Comparison of ENCODE assay signal across 24 mouse cellular contexts in genomic region chr14:20924071-20924789, GRCm38 (mm10). TPM values are rescaled to one million over a fixed set of nuclear protein-coding genes. Genes with fewer than 3 reads are reported as not detected.
DNase-seq lines count a peak whose midpoint lies in the region; ATAC-seq lines count a peak whose summit lies in the region.
"Had no signal": no experiment of that assay in that cellular context is flagged by ENCODE, and none has a peak within 500 bp of the region (broad histone marks: within the 10 kb centered on the region; RNA-seq: fewer than 3 reads in every experiment).

No protein-coding gene starts in this region.

- H3K9me3 ChIP-seq in liver, embryonic 13.5 days (replicated peaks) = no peaks in the 10 kb centered on the region
- H3K9me3 ChIP-seq in hindbrain, embryonic 12.5 days (replicated peaks) = no peaks in the 10 kb centered on the region
- H3K9me3 ChIP-seq: forebrain, embryonic 12.5 days; intestine, embryonic 15.5 days; midbrain, embryonic 13.5 days; neural tube, embryonic 15.5 days had no signal

- H3K36me3 ChIP-seq in liver, embryonic 13.5 days = no peaks in the 10 kb centered on the region
- H3K36me3 ChIP-seq in hindbrain, embryonic 12.5 days = no peaks in the 10 kb centered on the region
- H3K36me3 ChIP-seq: forebrain, embryonic 12.5 days; intestine, embryonic 15.5 days; midbrain, embryonic 13.5 days; neural tube, embryonic 15.5 days had no signal

- no peak overlapping the region for H3K4me2 ChIP-seq in liver, embryonic 13.5 days
- no peak overlapping the region for H3K4me2 ChIP-seq in hindbrain, embryonic 12.5 days (replicated peaks)
- H3K4me2 ChIP-seq: forebrain, embryonic 12.5 days; intestine, embryonic 15.5 days; midbrain, embryonic 13.5 days; neural tube, embryonic 15.5 days had no signal

- H3K27ac ChIP-seq in liver, embryonic 13.5 days = peak overlapping the region; percentile 5
- H3K27ac ChIP-seq in hindbrain, embryonic 12.5 days = no peak overlapping the region
- H3K27ac ChIP-seq: forebrain, embryonic 12.5 days; intestine, embryonic 15.5 days; midbrain, embryonic 13.5 days; neural tube, embryonic 15.5 days had no signal

- WGBS in liver, embryonic 13.5 days (ENCODE audit: insufficient replicate concordance) = 24% methylated on average over 5 of the region's 5 CpGs
- WGBS in hindbrain, embryonic 12.5 days = 88% methylated on average over 5 of the region's 5 CpGs

- no peak for ATAC-seq in liver, embryonic 13.5 days (ENCODE audit: low read depth)
- ATAC-seq in granulocyte monocyte progenitor cell, adult 5-6 weeks (replicated peaks; ENCODE audit: poor library complexity, severe bottlenecking) = peak; percentile 47
- ATAC-seq in monocyte, adult 5-6 weeks (replicated peaks; ENCODE audit: insufficient number of reproducible peaks, low FRiP score, low TSS enrichment, poor library complexity, severe bottlenecking) = peak; percentile 27; the same call in 1 of the 2 replicates
- no peak for ATAC-seq in hindbrain, embryonic 12.5 days (ENCODE audit: low FRiP score)
- ATAC-seq: hindbrain, embryonic 16.5 days; intestine, embryonic 15.5 days; midbrain, embryonic 13.5 days had no signal

- DNase-seq in liver, embryonic 13.5 days = no peak
- DNase-seq in liver (no peak), A20 (ENCODE audit: low read depth, low spot score) (peak; percentile 28)
- no peak for DNase-seq in right cerebral cortex, postnatal 4 days
- DNase-seq in ovary, postnatal 10 days (ENCODE audit: low spot score) = no peak
- DNase-seq: adrenal gland, postnatal 36 days; cerebellum, adult 9-10 months; gastrocnemius, postnatal 25 days; heart, postnatal 36 days; kidney, adult 8-10 months; kidney, postnatal 10 days; lung, adult 18-20 months; lung, postnatal 14 days; thymus, adult 2 months; thymus, postnatal 4 days had no signal

- peaks cover 43% of the 10 kb centered on the region for H3K4me1 ChIP-seq in liver, embryonic 13.5 days (replicated peaks)
- H3K4me1 ChIP-seq in hindbrain, embryonic 12.5 days = no peaks in the 10 kb centered on the region
- H3K4me1 ChIP-seq: forebrain, embryonic 12.5 days; intestine, embryonic 15.5 days; midbrain, embryonic 13.5 days; neural tube, embryonic 15.5 days had no signal

- H3K27me3 ChIP-seq in liver, embryonic 13.5 days = no peaks in the 10 kb centered on the region
- H3K27me3 ChIP-seq in hindbrain, embryonic 12.5 days = no peaks in the 10 kb centered on the region
- H3K27me3 ChIP-seq: forebrain, embryonic 12.5 days; intestine, embryonic 15.5 days; megakaryocyte, embryonic 14.5 days; midbrain, embryonic 13.5 days; neural tube, embryonic 15.5 days had no signal

- no peak overlapping the region for H3K4me3 ChIP-seq in liver, embryonic 13.5 days (replicated peaks)
- no peak overlapping the region for H3K4me3 ChIP-seq in hindbrain, embryonic 12.5 days
- H3K4me3 ChIP-seq: forebrain, embryonic 12.5 days; intestine, embryonic 15.5 days; megakaryocyte, embryonic 14.5 days; midbrain, embryonic 13.5 days; neural tube, embryonic 15.5 days had no signal

- no peak overlapping the region for H3K9ac ChIP-seq in liver, embryonic 13.5 days
- H3K9ac ChIP-seq in hindbrain, embryonic 12.5 days = no peak overlapping the region
- H3K9ac ChIP-seq: forebrain, embryonic 12.5 days; intestine, embryonic 15.5 days; midbrain, embryonic 13.5 days; neural tube, embryonic 15.5 days had no signal

RNA-seq across cellular contexts. Expression of gene Vcl, which starts 5.0 kb away (rescaled TPM):
- polyA plus RNA-seq in liver, embryonic 13.5 days (2015; fragmentation: Nextera tagmentation; extraction: Ambion mirVana) = 17.0 and 24.6 TPM in 2 replicates
- total RNA-seq in granulocyte monocyte progenitor cell, adult 5-6 weeks (2014; fragmentation: Nextera tagmentation) = 29.0 and 29.8 TPM in 2 replicates
- total RNA-seq in granulocyte monocyte progenitor cell, adult 5-6 weeks (2017) = 25.2 and 25.4 TPM in 2 replicates
- 51.9 to 56.2 TPM (median 52.1 TPM) in 3 replicates for total RNA-seq in monocyte, adult 5-6 weeks (2017)
- polyA plus RNA-seq in hindbrain, embryonic 12.5 days (2016; fragmentation: Nextera tagmentation; extraction: Ambion mirVana) = 39.1 and 46.4 TPM in 2 replicates

Comparison
In these comparisons a context has a peak if more than half of its experiments do, and no peak if none do; other contexts are left out.
1. ATAC-seq: peak in granulocyte monocyte progenitor cell, adult 5-6 weeks (single experiment) and monocyte, adult 5-6 weeks (single experiment); none in liver, embryonic 13.5 days (single experiment) and hindbrain, embryonic 12.5 days (single experiment).